Mouse (Mus musculus) spleen, adult 18-20 months (tissue): Measurements from ENCODE around the gene Foxc1.

Source experiments
- DNase-seq, 2 experiments: peaks; one replicate each; pipeline ENCODE4 v3.0.0; 2022; ENCODE audit warnings: mixed read lengths in 2 of 2

Gene Foxc1

GRCm38 (mm10) chr13:31849258-31849971 lies 43.0 kb downstream of the Foxc1 start:
- DNase-seq: no peak

GRCm38 (mm10) chr13:31853564-31853963 lies 47.1 kb downstream of the Foxc1 start:
- no peak for DNase-seq

- no peak for DNase-seq
Observed at GRCm38 (mm10) chr13:31854000-31854399, 47.6 kb downstream of the Foxc1 start.

- no peak for DNase-seq
Observed at GRCm38 (mm10) chr13:31860200-31860599, 53.8 kb downstream of the Foxc1 start.
